Mouse (Mus musculus) liver, embryonic 11.5 days (tissue): ENCODE data around the gene Cdk5r2. TPM values are rescaled to one million over a fixed set of nuclear protein-coding genes. Genes with fewer than 3 reads are reported as not detected.

Experiments
- ATAC-seq: fragments of 200-750 bp; cut with Nextera tagmentation; replicated peaks from 2 replicates; pipeline ENCODE4 v1.8.0; 2017; ENCODE audit warnings: moderate number of reproducible peaks, mild to moderate bottlenecking, moderate TSS enrichment, moderate library complexity; ENCODE audit not compliant: low FRiP score
- DNase-seq: peaks from one replicate; pipeline ENCODE4 v3.0.0-alpha.2; 2017; ENCODE audit warnings: low spot score
- H3K27ac ChIP-seq: fragments of 300-500 bp; sonication (generic); 2 replicates; pipeline ENCODE4 v1.5.1; 2014; ENCODE audit warnings: mild to moderate bottlenecking, low read depth, low read length, control low read depth
- H3K27me3 ChIP-seq: fragments of 300-500 bp; sonication (generic); replicated peaks from 2 replicates; pipeline ENCODE4 v1.6.1; 2014; ENCODE audit warnings: low read length, mixed read lengths; ENCODE audit not compliant: control insufficient read depth, insufficient read depth
- H3K36me3 ChIP-seq: fragments of 300-500 bp; sonication (generic); 2 replicates; pipeline ENCODE4 v1.6.1; 2014; ENCODE audit warnings: mild to moderate bottlenecking, low read length, moderate library complexity, mixed read lengths; ENCODE audit not compliant: control insufficient read depth, insufficient read depth
- H3K4me1 ChIP-seq: fragments of 300-500 bp; sonication (generic); replicated peaks from 2 replicates; pipeline ENCODE4 v1.6.1; 2014; ENCODE audit warnings: low read length, mixed read lengths; ENCODE audit not compliant: control insufficient read depth, insufficient read depth
- H3K4me2 ChIP-seq: fragments of 300-500 bp; sonication (generic); 2 replicates; pipeline ENCODE4 v1.6.1; 2014; ENCODE audit warnings: mild to moderate bottlenecking, control low read depth, moderate library complexity
- H3K4me3 ChIP-seq: fragments of 300-500 bp; sonication (generic); 2 replicates; pipeline ENCODE4 v1.5.1; 2014; ENCODE audit warnings: low read depth, low read length, control low read depth
- H3K9ac ChIP-seq: fragments of 300-500 bp; sonication (generic); 2 replicates; pipeline ENCODE4 v1.6.1; 2014; ENCODE audit warnings: low read depth, low read length, control low read depth
- H3K9me3 ChIP-seq: fragments of 300-500 bp; sonication (generic); 2 replicates; pipeline ENCODE4 v1.6.1; 2016; ENCODE audit warnings: low read length, inconsistent platforms, mixed read lengths; ENCODE audit not compliant: control insufficient read depth
- WGBS: fragments of 180-500 bp; shearing (Covaris S2); extraction: QIAGEN DNeasy Blood & Tissue Kit; methylation state at CpG from one replicate; pipeline ENCODE4 v1.1.7; 2014; 5-methylcytosine and 5-hydroxymethylcytosine counted together
- polyA plus RNA-seq: library from polyadenylated mRNA; unstranded; fragments of >200 nt; fragmentation: Nextera tagmentation; extraction: Ambion mirVana; gene quantifications from 2 replicates; pipeline ENCODE4 v1.2.1, GENCODE M21; 2014

Gene Cdk5r2
- polyA plus RNA-seq, 1 experiment from 2014 or later = 0.36 TPM

DNA sequence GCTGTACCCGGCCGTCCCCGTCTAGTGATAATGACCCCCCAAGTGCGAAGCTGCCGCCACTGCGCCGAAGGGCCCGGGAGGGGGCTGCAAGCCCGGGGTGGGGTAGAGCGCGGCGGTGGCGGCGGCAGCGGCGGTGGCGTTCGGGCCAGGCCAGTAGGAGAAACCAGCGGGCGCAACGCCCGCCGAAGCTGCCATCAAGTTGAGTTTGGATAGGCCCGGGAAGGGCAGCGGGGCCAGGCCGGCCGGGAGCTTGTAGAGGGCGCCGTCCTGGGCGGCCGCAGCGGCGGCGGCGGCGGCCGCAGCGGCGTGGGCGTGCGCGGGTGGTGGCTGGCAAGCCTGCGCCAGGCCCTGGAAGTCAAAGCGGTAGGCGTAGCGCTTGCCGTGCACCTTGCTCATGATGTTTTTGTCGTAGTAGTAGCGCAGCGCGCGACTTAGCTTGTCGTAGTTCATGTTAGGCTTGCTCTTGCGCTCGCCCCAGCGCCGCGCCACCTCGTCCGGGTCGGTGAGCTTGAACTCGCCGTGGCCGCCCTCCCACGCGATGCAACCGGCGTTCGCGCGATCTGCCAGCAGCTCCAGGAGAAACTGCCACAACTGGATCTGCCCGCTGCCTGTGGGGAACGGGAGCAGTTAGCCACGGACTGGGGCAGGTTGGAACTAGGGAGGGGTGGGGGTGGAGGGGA is 27.5 kb downstream of the Cdk5r2 start:
- no peak overlapping the region for H3K9ac ChIP-seq
- DNase-seq (no peak), ATAC-seq (no peak)
- H3K36me3 ChIP-seq = no peaks in the 10 kb centered on the region
- H3K27me3 ChIP-seq = peaks cover 81% of the 10 kb centered on the region
- no peaks in the 10 kb centered on the region for H3K9me3 ChIP-seq
- H3K4me1 ChIP-seq = peaks cover 9% of the 10 kb centered on the region; the same call in 1 of the 2 replicates
- 2% methylated on average over 74 of the region's 74 CpGs for WGBS
- H3K4me2 ChIP-seq = peak overlapping the region; percentile 56
- peak overlapping the region; percentile 28 for H3K4me3 ChIP-seq
- H3K27ac ChIP-seq = no peak overlapping the region

DNA sequence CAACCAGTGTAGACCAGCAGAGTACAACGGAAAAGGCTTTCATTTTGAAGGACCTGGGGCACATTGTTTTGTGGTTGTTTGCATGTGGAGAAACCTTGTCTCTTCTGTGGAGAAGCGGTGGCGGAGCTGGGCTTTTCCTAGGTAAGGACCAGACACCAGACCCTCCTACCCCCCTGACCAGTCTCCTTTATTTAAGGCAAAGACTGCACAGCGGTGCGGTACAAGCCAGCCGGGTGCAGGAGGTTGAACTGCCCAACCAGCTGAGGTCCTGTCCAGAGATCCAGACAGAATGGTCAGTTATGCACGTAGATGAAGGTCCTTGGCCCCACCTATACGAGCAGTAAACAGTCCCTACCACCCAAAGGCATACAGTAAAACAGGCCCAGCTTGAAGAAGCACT is 28.1 kb downstream of the Cdk5r2 start:
- WGBS = 4% methylated on average over 8 of the region's 8 CpGs
- peak overlapping the region; percentile 28; the same call in 1 of the 2 replicates for H3K4me3 ChIP-seq

DNA sequence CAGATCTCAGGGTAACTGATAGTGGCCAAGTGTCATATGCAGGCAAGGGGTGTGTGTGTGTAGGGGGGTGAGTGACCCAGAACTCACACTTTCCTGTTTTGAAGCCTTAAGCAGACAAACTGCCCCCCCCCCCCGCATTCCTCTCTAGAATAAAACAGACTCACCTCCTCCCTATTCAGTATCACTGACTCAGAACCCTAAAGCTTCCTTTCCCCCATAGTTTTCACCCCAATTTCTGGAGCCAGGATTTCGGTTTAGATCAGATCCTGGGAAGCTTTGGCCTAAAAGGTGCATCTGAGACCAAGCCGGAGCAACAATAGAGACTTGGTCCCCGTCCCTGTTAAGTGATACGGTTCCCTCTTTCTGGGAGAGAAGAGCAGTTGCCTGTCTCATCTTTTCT is 28.7 kb downstream of the Cdk5r2 start:
- no peak overlapping the region for H3K4me2 ChIP-seq
- H3K9ac ChIP-seq = no peak overlapping the region
- DNase-seq (no peak), ATAC-seq (no peak)
- H3K4me1 ChIP-seq = peaks cover 9% of the 10 kb centered on the region; the same call in 1 of the 2 replicates
- no peaks in the 10 kb centered on the region for H3K36me3 ChIP-seq
- WGBS = 6% methylated on average over 5 of the region's 5 CpGs
- H3K9me3 ChIP-seq = no peaks in the 10 kb centered on the region
- H3K4me3 ChIP-seq = no peak overlapping the region
- peaks cover 85% of the 10 kb centered on the region for H3K27me3 ChIP-seq
- no peak overlapping the region for H3K27ac ChIP-seq

More for the DNA sequence above, 28.1 kb downstream of the Cdk5r2 start:
- peaks cover 85% of the 10 kb centered on the region for H3K27me3 ChIP-seq
- H3K27ac ChIP-seq = no peak overlapping the region
- ATAC-seq (no peak), DNase-seq (no peak)
- H3K4me2 ChIP-seq = peak overlapping the region; percentile 56
- no peak overlapping the region for H3K9ac ChIP-seq
- peaks cover 9% of the 10 kb centered on the region; the same call in 1 of the 2 replicates for H3K4me1 ChIP-seq
- no peaks in the 10 kb centered on the region for H3K9me3 ChIP-seq
- H3K36me3 ChIP-seq = no peaks in the 10 kb centered on the region

DNA sequence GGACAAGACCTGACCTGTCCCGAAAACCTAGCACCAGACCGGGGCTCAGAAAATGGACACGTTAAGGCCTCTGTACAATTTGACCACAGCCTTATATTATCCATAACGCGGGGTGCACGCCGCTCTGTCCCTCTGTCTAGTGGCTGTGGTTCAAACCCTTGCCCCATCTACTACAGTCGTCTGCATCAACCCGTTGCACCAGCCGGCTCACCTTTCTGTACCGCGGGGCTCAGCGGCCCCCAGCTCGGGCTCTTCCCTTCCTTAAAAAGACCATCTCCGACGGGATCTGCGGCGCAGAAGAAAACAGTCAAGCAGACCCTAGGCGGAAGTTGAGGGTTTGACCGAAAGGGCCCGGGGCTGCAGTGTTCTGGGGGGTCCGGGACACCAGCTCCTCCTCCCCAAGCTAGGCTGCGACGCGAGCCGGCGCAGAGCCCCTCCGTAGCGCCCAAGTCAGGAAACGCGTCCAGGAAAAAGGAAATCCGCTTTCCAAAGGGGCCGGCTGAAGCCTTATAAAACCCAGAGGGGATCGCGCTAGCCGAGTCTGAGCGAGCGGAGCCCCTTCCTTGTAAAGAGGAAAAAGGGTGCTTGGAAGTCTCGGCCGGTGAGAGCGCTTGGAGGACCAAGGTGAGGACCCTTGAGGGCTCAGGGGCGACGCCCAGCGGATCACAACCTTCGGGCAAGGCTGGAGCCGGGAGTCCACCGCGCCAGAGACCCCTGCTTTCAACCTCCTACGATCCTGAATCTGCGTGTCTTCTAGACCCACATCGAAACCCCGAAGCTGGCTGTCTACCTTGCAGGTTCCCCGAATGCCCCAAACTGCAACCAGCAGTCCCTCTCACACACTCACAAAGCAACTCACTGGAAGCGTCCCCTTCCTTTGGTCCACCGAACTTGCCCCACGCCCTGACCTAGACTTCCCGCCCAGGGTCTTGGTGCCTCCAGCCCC is 29.7 kb downstream of the Cdk5r2 start:
- 1% methylated on average over 57 of the region's 57 CpGs for WGBS
- no peak overlapping the region for H3K27ac ChIP-seq
- peak overlapping the region; percentile 53 for H3K4me2 ChIP-seq
- H3K4me1 ChIP-seq = peaks cover 9% of the 10 kb centered on the region; the same call in 1 of the 2 replicates
- H3K27me3 ChIP-seq = peaks cover 79% of the 10 kb centered on the region
- H3K9me3 ChIP-seq = no peaks in the 10 kb centered on the region
- H3K36me3 ChIP-seq = no peaks in the 10 kb centered on the region
- DNase-seq (no peak), ATAC-seq (no peak)
- H3K4me3 ChIP-seq = peak overlapping the region; percentile 30
- H3K9ac ChIP-seq = no peak overlapping the region

DNA sequence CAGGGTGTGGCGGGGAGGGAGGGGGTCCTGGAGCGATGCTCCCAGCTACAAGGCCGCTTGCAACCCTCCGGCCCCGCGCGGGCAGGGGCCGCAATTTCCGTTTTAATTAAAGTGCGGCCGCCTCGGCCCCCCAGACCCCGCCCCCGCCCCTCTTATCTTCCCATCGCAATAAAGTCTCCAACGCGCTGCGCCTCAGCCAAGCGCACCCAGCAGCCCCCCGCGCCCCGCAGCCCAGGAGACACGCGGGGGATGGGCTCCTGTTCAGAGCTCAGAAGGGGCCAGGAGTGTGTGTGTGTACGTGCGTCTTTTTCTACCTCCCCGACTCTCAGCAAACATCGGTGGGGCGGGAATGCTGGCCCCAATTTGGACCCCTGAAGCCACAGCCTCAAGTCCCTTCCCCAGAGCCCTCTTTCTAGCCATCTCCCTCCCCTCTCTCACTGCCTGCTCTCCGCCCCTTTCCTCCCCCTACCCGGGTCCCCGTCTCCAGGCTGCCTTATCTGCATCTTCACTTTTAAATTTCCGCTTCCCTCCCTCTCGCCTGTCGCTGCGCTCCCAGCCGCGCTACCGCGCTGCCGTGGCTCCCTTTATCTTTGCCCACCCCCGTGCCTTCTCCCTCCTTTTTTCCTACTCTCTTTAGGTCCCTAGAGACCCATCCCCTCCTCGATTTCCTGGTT is 30.8 kb downstream of the Cdk5r2 start, which contains the start of gene Fev:
Fev (minus strand) TSS at position 51 of the 674 bp plus-strand sequence.
- H3K4me3 ChIP-seq = peak within 1 kb of the TSS; percentile 30
- H3K4me2 ChIP-seq = peak within 1 kb of the TSS; percentile 53
- H3K4me1 ChIP-seq = peaks cover 9% of the 10 kb centered on the region; the same call in 1 of the 2 replicates
- H3K27me3 ChIP-seq = peaks cover 87% of the 10 kb centered on the region
- ATAC-seq (no peak), DNase-seq (no peak)
- no peaks in the 10 kb centered on the region for H3K9me3 ChIP-seq
- H3K9ac ChIP-seq = no peak within 1 kb of the TSS
- WGBS = under 1% methylated on average over 43 of the region's 43 CpGs
- H3K27ac ChIP-seq = no peak within 1 kb of the TSS
- H3K36me3 ChIP-seq = no peaks in the 10 kb centered on the region

DNA sequence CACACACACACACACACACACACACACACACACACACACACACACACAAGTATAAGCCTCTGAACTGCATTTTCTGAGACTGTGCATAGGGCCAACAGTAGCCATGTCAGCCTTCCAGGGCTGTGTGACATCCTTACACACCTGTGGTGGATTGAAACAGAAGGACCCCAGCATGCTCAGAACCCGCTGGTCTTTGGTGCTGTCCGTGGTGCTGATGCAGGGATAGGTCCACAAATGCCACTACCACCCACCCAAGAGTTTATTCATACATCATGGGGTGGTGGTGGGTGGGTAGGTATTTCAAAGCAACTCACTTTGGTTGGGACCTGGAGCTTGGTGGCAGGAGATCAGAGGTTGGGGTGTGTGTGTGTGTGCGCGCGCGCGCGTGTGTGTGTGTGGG is 36.8 kb downstream of the Cdk5r2 start:
- H3K36me3 ChIP-seq = no peaks in the 10 kb centered on the region
- H3K27me3 ChIP-seq = peaks cover 81% of the 10 kb centered on the region
- no peaks in the 10 kb centered on the region for H3K4me1 ChIP-seq
- no peak for ATAC-seq
- DNase-seq = no peak
- H3K4me2 ChIP-seq = no peak overlapping the region
- no peak overlapping the region for H3K27ac ChIP-seq
- H3K9ac ChIP-seq = no peak overlapping the region
- 0% methylated on average over 2 of the region's 8 CpGs for WGBS
- no peaks in the 10 kb centered on the region for H3K9me3 ChIP-seq
- H3K4me3 ChIP-seq = no peak overlapping the region

DNA sequence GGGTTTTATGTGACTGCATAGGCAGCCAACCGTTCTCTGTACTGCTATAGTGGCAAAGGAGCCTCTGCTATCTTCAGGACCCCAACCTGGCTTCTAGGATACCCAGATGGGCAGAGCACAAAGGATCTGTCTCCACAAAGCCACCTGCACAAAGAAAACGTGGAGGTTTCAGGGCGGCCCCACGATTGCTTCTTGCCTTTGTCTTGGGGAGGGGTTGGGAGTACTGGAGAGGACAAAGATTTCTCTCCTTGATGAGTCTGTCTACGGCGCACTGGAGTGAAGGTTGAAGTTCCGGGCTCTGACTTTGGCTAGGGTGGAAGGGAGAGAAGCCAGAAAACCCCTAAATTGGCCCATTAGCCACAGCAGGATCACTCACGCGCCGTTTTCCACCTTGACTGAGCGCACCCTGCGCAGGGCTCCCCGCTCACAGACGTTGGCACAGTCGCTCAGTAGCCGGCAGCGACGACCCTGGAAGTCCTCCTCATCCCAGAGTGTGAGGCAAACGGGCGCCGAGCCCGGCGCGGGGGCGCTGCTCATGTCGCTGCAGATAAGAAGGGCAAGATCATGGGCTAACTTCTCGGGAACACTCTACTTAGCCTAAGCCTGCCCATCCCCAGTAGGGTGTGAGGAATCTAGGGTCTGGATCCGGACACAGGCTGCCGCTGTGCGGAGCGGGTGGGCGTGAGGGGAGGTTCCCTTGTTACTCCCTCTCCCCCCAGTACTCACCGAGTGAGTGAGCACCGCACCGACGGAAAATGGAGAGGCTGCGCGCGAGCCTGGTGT is 37.8 kb downstream of the Cdk5r2 start:
- Histone ChIP-seq H3K36me3 (no peaks in the 10 kb centered on the region), H3K4me1 (no peaks in the 10 kb centered on the region), H3K9me3 (no peaks in the 10 kb centered on the region), H3K9ac (no peak overlapping the region), H3K27me3 (peaks cover 82% of the 10 kb centered on the region), H3K27ac (no peak overlapping the region), H3K4me2 (no peak overlapping the region), H3K4me3 (no peak overlapping the region)
- DNase-seq (no peak), ATAC-seq (no peak)
- WGBS = 4% methylated on average over 39 of the region's 39 CpGs
